Mouse (Mus musculus) small intestine, adult 2 months (tissue): ENCODE measurements around the gene P2rx7.
A peak's percentile ranks its signal among the peaks of the same experiment; 100 is the strongest.

ENCODE experiments used
- CTCF ChIP-seq: fragments of 200-500 bp; IDR thresholded peaks from 2 replicates; pipeline ENCODE4 v1.5.1; 2012; ENCODE audit warnings: low read depth, mild to moderate bottlenecking, control low read depth, inconsistent platforms, low read length, moderate library complexity, mixed read lengths; ENCODE audit not compliant: insufficient replicate concordance, insufficient read length; ENCODE audit errors: extremely low read depth
- POLR2A ChIP-seq: fragments of 200-500 bp; IDR thresholded peaks from 2 replicates; pipeline ENCODE4 v1.6.1; 2012; ENCODE audit warnings: low read depth, mild to moderate bottlenecking, control low read depth, inconsistent platforms, low read length, moderate library complexity

GRCm38 (mm10) chr5:122726068-122726467 lies 82.4 kb downstream of the P2rx7 start:
- TF ChIP-seq CTCF (peak; percentile 56; the same call in 1 of the 2 replicates), POLR2A (no peak)
